Mouse (Mus musculus): Measurements from ENCODE around the gene Arvcf. TPM values are rescaled to one million over a fixed set of nuclear protein-coding genes. Genes with fewer than 3 reads are reported as not detected.

Arvcf gene
- polyA plus RNA-seq, 1 experiment = 1.8 TPM

GRCm38 (mm10) chr16:18349761-18350325 is 1.9 kb downstream of the Arvcf start:
- Histone ChIP-seq H3K4me1 (ENCODE audit: control insufficient read depth, insufficient read depth, low read length) (no peaks in the 10 kb centered on the region), H3K4me3 (ENCODE audit: insufficient read depth, low read length) (no peak overlapping the region)

DNA sequence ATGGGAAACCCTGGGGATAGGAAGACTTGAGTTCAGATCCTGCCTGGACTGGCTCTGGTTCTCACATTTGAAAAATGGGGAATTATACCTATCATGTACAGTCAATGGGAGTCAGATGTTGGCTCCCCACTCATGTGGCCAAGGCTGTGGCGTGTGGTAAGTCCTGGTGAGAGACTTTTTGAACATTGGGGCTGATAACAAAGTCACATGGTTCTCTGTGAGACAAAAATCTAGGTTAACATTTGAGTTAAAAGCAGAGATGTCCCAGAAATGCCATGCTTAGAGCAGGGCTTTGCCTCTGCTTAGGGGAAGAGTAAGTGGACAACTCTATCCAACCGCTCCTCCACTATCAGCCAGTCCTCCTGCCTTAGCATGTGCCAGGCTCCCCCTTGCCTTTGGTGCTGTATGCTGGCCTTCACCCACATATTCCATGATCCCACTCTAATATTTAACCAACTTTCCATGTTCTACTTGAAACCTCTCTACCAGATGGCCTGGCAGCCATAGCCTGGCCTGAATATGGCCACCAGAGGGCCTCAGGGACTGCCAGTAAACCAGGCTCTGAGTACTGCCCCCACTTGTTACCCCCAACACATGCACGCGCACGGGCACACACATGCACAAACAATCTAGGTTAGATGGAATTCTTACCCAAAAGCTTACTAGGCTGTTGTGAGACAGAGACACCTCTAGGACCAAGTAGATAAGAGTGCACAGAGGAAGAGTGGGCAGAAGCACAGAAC is 3.5 kb downstream of the Arvcf start:
- H3K4me1 ChIP-seq (ENCODE audit: control insufficient read depth, insufficient read depth, low read length) = no peaks in the 10 kb centered on the region
- TF ChIP-seq POLR2A (IDR thresholded peaks at IDR 0.05; ENCODE audit: borderline replicate concordance, low read depth, low read length) = no peak
- peak; percentile 68 for TF ChIP-seq CTCF (IDR thresholded peaks at IDR 0.05; ENCODE audit: low read depth, low read length)
- no peak overlapping the region for H3K27ac ChIP-seq (ENCODE audit: insufficient read depth, low read depth, low read length)
- H3K4me3 ChIP-seq (ENCODE audit: insufficient read depth, low read length) = no peak overlapping the region

More at GRCm38 (mm10) chr16:18349761-18350325, 1.9 kb downstream of the Arvcf start:
- TF ChIP-seq POLR2A (IDR thresholded peaks at IDR 0.05; ENCODE audit: borderline replicate concordance, low read depth, low read length) = no peak
- TF ChIP-seq CTCF (IDR thresholded peaks at IDR 0.05; ENCODE audit: low read depth, low read length) = no peak
- H3K27ac ChIP-seq (ENCODE audit: insufficient read depth, low read depth, low read length) = no peak overlapping the region

DNA sequence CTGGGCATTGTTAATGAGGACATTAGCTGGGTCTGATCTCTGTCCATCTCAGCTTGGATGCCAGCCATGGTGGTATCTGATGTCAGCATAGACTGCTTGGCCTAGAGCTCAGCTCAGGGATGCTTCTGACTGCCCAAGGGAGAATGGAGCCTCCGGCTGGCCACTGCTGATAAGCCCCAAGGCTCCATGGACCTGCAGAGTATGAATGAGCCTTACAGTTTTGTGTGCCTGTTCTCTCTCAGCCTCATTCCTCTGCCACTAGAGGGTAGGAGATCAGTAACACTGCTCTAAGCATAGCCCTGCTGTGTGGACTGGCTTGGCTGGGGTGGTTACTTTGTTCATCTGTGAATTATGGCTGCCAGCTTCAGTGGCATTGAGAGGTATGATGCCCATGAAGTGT is 5.1 kb downstream of the Arvcf start:
- TF ChIP-seq POLR2A (IDR thresholded peaks at IDR 0.05; ENCODE audit: borderline replicate concordance, low read depth, low read length) (no peak), CTCF (IDR thresholded peaks at IDR 0.05; ENCODE audit: low read depth, low read length) (no peak)
- no peak overlapping the region for H3K27ac ChIP-seq (ENCODE audit: insufficient read depth, low read depth, low read length)
- H3K4me3 ChIP-seq (ENCODE audit: insufficient read depth, low read length) = no peak overlapping the region
- H3K4me1 ChIP-seq (ENCODE audit: control insufficient read depth, insufficient read depth, low read length) = no peaks in the 10 kb centered on the region

DNA sequence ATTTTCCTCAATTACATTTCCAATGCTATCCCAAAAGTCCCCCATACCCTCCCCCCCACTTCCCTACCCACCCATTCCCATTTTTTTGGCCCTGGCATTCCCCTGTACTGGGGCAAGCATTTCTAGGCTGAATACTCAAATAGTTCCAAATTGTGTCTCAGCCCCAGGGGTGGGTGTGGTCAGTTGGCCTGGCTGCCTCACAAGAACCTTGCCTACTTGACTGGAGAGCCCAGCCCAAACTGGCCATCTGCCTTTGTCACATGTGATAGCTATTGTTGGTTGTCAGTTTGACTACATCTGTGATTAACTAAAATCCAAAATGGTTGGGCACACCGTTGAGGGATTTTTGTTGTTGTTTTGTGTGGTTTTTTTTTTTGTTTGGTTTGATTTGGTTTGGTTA is 9.0 kb downstream of the Arvcf start:
- Histone ChIP-seq H3K4me1 (ENCODE audit: control insufficient read depth, insufficient read depth, low read length) (no peaks in the 10 kb centered on the region), H3K27ac (ENCODE audit: insufficient read depth, low read depth, low read length) (no peak overlapping the region), H3K4me3 (ENCODE audit: insufficient read depth, low read length) (no peak overlapping the region)
- TF ChIP-seq CTCF (IDR thresholded peaks at IDR 0.05; ENCODE audit: low read depth, low read length) (no peak), POLR2A (IDR thresholded peaks at IDR 0.05; ENCODE audit: borderline replicate concordance, low read depth, low read length) (no peak)

GRCm38 (mm10) chr16:18357977-18358376 is 10.0 kb downstream of the Arvcf start:
- no peak overlapping the region for H3K27ac ChIP-seq (ENCODE audit: insufficient read depth, low read depth, low read length)
- no peaks in the 10 kb centered on the region for H3K4me1 ChIP-seq (ENCODE audit: control insufficient read depth, insufficient read depth, low read length)
- TF ChIP-seq POLR2A (IDR thresholded peaks at IDR 0.05; ENCODE audit: borderline replicate concordance, low read depth, low read length) (no peak), CTCF (IDR thresholded peaks at IDR 0.05; ENCODE audit: low read depth, low read length) (no peak)
- H3K4me3 ChIP-seq (ENCODE audit: insufficient read depth, low read length) = no peak overlapping the region

- Histone ChIP-seq H3K27ac (ENCODE audit: insufficient read depth, low read depth, low read length) (no peak overlapping the region), H3K4me1 (ENCODE audit: control insufficient read depth, insufficient read depth, low read length) (no peaks in the 10 kb centered on the region), H3K4me3 (ENCODE audit: insufficient read depth, low read length) (no peak overlapping the region)
- TF ChIP-seq POLR2A (IDR thresholded peaks at IDR 0.05; ENCODE audit: borderline replicate concordance, low read depth, low read length) = no peak
- TF ChIP-seq CTCF (IDR thresholded peaks at IDR 0.05; ENCODE audit: low read depth, low read length) = no peak
Observed at GRCm38 (mm10) chr16:18360151-18360805, 12.3 kb downstream of the Arvcf start.

DNA sequence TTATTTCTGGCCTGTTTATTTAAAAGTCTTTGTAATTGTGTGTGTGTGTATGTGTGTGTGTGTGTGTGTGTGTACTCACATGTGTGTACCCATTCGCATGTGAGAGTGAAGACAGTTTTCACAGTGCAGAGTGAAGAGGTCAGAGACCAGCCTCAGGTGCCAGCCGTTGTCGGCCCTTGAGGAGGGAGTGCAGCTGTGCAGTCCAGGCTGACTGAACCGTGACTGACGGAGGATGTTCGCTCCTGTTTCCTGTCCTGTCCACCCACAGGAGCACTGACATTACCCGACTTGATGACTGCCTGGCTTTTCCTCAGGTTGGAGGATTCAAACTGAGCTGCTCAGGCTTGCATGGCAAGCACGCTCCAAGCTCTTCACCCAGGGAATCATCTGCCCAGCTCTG is 15.0 kb downstream of the Arvcf start:
- Histone ChIP-seq H3K4me1 (ENCODE audit: control insufficient read depth, insufficient read depth, low read length) (no peaks in the 10 kb centered on the region), H3K4me3 (ENCODE audit: insufficient read depth, low read length) (no peak overlapping the region), H3K27ac (ENCODE audit: insufficient read depth, low read depth, low read length) (no peak overlapping the region)
- TF ChIP-seq POLR2A (IDR thresholded peaks at IDR 0.05; ENCODE audit: borderline replicate concordance, low read depth, low read length) (no peak), CTCF (IDR thresholded peaks at IDR 0.05; ENCODE audit: low read depth, low read length) (no peak)

DNA sequence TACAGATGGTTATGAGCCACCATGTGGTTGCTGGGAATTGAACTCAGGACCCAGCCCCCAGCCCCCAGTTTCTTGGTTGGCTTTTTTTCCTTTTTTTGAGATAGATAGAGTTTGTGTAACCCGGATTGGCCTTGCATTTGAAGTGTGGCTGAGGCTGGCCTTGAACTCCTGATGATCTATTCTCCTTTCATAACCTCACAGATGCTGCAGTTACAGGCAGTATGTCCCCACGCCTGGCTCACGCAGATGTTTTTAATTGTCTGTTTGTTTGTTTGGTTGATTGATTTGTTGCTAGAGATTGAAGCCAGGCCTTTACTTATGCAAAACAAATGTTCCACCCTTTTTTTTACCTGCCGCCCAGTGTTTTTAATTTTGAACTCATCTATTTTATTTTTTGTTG is 18.9 kb downstream of the Arvcf start:
- Histone ChIP-seq H3K27ac (ENCODE audit: insufficient read depth, low read depth, low read length) (no peak overlapping the region), H3K4me1 (ENCODE audit: control insufficient read depth, insufficient read depth, low read length) (no peaks in the 10 kb centered on the region), H3K4me3 (ENCODE audit: insufficient read depth, low read length) (no peak overlapping the region)
- TF ChIP-seq POLR2A (IDR thresholded peaks at IDR 0.05; ENCODE audit: borderline replicate concordance, low read depth, low read length) = no peak

- Histone ChIP-seq H3K4me3 (ENCODE audit: insufficient read depth, low read length) (no peak overlapping the region), H3K27ac (ENCODE audit: insufficient read depth, low read depth, low read length) (no peak overlapping the region), H3K4me1 (ENCODE audit: control insufficient read depth, insufficient read depth, low read length) (no peaks in the 10 kb centered on the region)
- TF ChIP-seq CTCF (IDR thresholded peaks at IDR 0.05; ENCODE audit: low read depth, low read length) (no peak), POLR2A (IDR thresholded peaks at IDR 0.05; ENCODE audit: borderline replicate concordance, low read depth, low read length) (no peak)
Observed at GRCm38 (mm10) chr16:18370197-18370596, 22.2 kb downstream of the Arvcf start.

- TF ChIP-seq CTCF (IDR thresholded peaks at IDR 0.05; ENCODE audit: low read depth, low read length) (no peak), POLR2A (IDR thresholded peaks at IDR 0.05; ENCODE audit: borderline replicate concordance, low read depth, low read length) (no peak)
- Histone ChIP-seq H3K4me3 (ENCODE audit: insufficient read depth, low read length) (no peak overlapping the region), H3K4me1 (ENCODE audit: control insufficient read depth, insufficient read depth, low read length) (peaks cover 6% of the 10 kb centered on the region), H3K27ac (ENCODE audit: insufficient read depth, low read depth, low read length) (no peak overlapping the region)
Observed at GRCm38 (mm10) chr16:18373632-18374031, 25.6 kb downstream of the Arvcf start.
